Mouse (Mus musculus) bone marrow, adult 2 months (tissue): Measurements from ENCODE around the gene BC048403.

Experiments used
- CTCF ChIP-seq: fragments of 200-500 bp; IDR thresholded peaks from 2 replicates; pipeline ENCODE4 v1.5.1; 2011; ENCODE audit warnings: low read length, control low read depth; ENCODE audit not compliant: control insufficient read depth, insufficient read depth
- POLR2A ChIP-seq: fragments of 200-500 bp; IDR thresholded peaks from 2 replicates; pipeline ENCODE4 v1.6.1; 2011; ENCODE audit warnings: low read depth, mild to moderate bottlenecking, control low read depth, low read length, borderline replicate concordance; ENCODE audit not compliant: control insufficient read depth

GRCm38 (mm10) chr10:121800041-121800440 lies 60.3 kb downstream of the BC048403 start:
- TF ChIP-seq POLR2A (no peak), CTCF (no peak)
